Mouse (Mus musculus): ENCODE data around the gene F2. TPM values are rescaled to one million over a fixed set of nuclear protein-coding genes. Genes with fewer than 3 reads are reported as not detected.

Gene F2
- polyA plus RNA-seq, 1 experiment from 2014 or later: 3.7 TPM

GRCm38 (mm10) chr2:91642825-91643415, 6.7 kb upstream of the F2 start:
- Histone ChIP-seq H3K9me3 (ENCODE audit: control insufficient read depth) (no peaks in the 10 kb centered on the region), H3K9ac (ENCODE audit: low read depth, low read length) (no peak overlapping the region), H3K4me2 (replicated peaks; ENCODE audit: low read depth) (no peak overlapping the region), H3K27ac (ENCODE audit: low read depth, low read length) (no peak overlapping the region), H3K4me3 (ENCODE audit: low read depth, low read length) (no peak overlapping the region), H3K4me1 (replicated peaks; ENCODE audit: control insufficient read depth, insufficient read depth, low read length) (no peaks in the 10 kb centered on the region), H3K36me3 (ENCODE audit: control insufficient read depth, insufficient read depth) (peaks cover 47% of the 10 kb centered on the region), H3K27me3 (replicated peaks; ENCODE audit: control insufficient read depth, insufficient read depth, low read length) (no peaks in the 10 kb centered on the region)
- WGBS: 55% methylated on average over 2 of the region's 2 CpGs
- ATAC-seq: no peak
- TF ChIP-seq CTCF (IDR thresholded peaks at IDR 0.05; ENCODE audit: low read depth): no peak

DNA sequence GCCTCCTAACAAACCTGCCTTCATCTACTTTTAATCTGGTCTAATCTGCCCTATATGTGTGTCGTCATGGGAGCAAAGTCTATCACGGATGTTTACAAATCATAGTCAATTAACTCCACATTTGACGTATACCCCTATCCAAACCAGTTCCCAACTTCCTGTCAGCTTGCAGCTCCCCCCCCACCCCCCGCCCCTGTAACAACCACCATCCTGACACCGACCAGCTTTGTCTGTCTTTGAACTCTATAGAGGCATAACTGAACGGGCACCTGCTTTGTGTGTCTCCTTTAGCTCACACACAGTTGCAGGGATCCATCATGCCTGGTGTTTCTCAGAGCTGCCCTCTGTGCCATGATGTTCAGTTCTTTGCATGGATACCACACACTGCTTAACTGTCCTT, 2.7 kb upstream of the F2 start:
- H3K9ac ChIP-seq (ENCODE audit: low read depth, low read length): no peak overlapping the region
- H3K4me1 ChIP-seq (replicated peaks; ENCODE audit: control insufficient read depth, insufficient read depth, low read length): no peaks in the 10 kb centered on the region
- H3K36me3 ChIP-seq (ENCODE audit: control insufficient read depth, insufficient read depth): peaks cover 8% of the 10 kb centered on the region; the same call in 1 of the 2 replicates
- H3K27me3 ChIP-seq (replicated peaks; ENCODE audit: control insufficient read depth, insufficient read depth, low read length): no peaks in the 10 kb centered on the region
- no peaks in the 10 kb centered on the region for H3K9me3 ChIP-seq (ENCODE audit: control insufficient read depth)
- no peak overlapping the region for H3K4me3 ChIP-seq (ENCODE audit: low read depth, low read length)
- H3K27ac ChIP-seq (ENCODE audit: low read depth, low read length): no peak overlapping the region
- ATAC-seq: no peak
- 49% methylated on average over 6 of the region's 6 CpGs for WGBS
- no peak overlapping the region for H3K4me2 ChIP-seq (replicated peaks; ENCODE audit: low read depth)
- no peak for TF ChIP-seq CTCF (IDR thresholded peaks at IDR 0.05; ENCODE audit: low read depth)

DNA sequence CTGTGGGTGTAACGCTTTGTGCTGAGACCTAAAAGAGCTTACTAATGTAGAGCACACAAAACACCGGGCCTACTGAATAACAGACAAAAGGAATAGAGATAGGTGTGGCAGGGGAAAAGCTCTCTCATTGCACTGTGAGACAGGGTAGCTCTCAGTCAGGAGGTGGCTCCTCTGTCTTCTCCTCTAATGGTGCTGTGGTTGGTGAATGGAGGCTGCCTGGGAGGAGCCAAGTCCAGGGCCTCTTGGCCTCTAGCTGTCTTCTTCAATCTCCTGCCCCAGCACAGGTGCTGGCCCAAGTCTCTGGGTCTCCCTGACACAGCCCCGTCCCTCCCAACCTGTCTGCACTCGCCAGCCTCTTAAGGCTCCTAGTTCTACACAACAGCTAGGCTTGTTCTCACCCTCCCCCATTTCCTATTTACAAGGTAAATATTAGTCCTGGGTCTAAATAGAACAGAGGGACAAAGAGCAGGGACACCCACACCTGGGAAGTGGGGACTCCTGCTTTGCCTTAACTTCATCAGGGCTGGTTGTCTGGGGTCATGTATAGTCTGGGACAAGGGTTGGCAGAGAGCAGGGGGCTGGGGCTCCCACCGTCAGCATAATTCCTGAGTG, 619 bp upstream of the F2 start:
- H3K4me1 ChIP-seq (replicated peaks; ENCODE audit: control insufficient read depth, insufficient read depth, low read length): no peaks in the 10 kb centered on the region
- H3K9me3 ChIP-seq (ENCODE audit: control insufficient read depth): no peaks in the 10 kb centered on the region
- no peaks in the 10 kb centered on the region for H3K27me3 ChIP-seq (replicated peaks; ENCODE audit: control insufficient read depth, insufficient read depth, low read length)
- no peak; the same call in 1 of the 2 replicates for ATAC-seq
- H3K27ac ChIP-seq (ENCODE audit: low read depth, low read length): peak overlapping the region; percentile 35; the same call in 1 of the 2 replicates
- no peak overlapping the region for H3K9ac ChIP-seq (ENCODE audit: low read depth, low read length)
- no peak overlapping the region for H3K4me3 ChIP-seq (ENCODE audit: low read depth, low read length)
- no peak for TF ChIP-seq CTCF (IDR thresholded peaks at IDR 0.05; ENCODE audit: low read depth)
- H3K4me2 ChIP-seq (replicated peaks; ENCODE audit: low read depth): no peak overlapping the region
- 59% methylated on average over 5 of the region's 5 CpGs for WGBS
- H3K36me3 ChIP-seq (ENCODE audit: control insufficient read depth, insufficient read depth): no peaks in the 10 kb centered on the region

DNA sequence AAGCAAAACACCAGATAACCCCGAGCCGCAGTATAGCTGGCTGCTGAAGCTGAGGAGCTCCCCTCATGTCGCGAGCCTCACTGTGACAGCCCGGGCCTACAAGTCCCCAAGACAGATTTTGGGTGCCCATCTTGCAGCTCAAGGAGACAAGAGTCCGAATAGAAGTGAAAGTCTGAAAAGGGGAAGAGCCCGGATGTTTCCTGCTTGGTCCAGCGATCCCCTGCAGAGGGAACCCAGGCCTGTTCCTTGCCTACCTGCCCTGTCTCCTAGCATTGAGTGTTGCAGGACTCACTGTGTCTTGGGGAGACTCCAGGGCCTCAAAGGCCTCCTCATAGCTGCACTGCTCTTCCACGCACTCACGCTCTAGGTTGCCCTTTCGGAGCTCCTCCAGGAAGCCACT, 728 bp downstream of the F2 start:
- Histone ChIP-seq H3K4me1 (replicated peaks; ENCODE audit: control insufficient read depth, insufficient read depth, low read length) (no peaks in the 10 kb centered on the region), H3K36me3 (ENCODE audit: control insufficient read depth, insufficient read depth) (no peaks in the 10 kb centered on the region), H3K27me3 (replicated peaks; ENCODE audit: control insufficient read depth, insufficient read depth, low read length) (no peaks in the 10 kb centered on the region), H3K4me3 (ENCODE audit: low read depth, low read length) (no peak overlapping the region), H3K9me3 (ENCODE audit: control insufficient read depth) (no peaks in the 10 kb centered on the region), H3K9ac (ENCODE audit: low read depth, low read length) (no peak overlapping the region), H3K27ac (ENCODE audit: low read depth, low read length) (no peak overlapping the region), H3K4me2 (replicated peaks; ENCODE audit: low read depth) (no peak overlapping the region)
- 87% methylated on average over 11 of the region's 11 CpGs for WGBS
- ATAC-seq: no peak
- TF ChIP-seq CTCF (IDR thresholded peaks at IDR 0.05; ENCODE audit: low read depth): no peak

DNA sequence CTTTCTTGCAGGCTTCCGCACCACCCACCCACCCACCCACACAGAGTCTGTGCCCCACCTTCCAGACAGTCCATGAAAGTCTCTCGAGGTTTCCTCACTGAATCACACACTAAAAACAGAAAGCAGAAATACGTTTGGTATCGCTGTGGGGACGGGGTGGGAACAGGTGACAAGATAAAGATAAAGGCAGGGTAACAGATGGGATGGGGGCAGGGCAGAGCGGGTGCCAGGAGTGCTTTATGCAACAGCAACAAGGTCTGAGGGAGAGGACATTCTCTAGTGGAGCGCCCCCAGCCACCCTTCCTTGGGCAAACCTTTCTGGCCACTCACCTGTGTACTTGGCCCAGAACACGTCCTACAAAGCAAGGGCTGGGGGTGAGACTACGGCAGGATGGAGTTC, 1.4 kb downstream of the F2 start:
- ATAC-seq: no peak
- Histone ChIP-seq H3K9ac (ENCODE audit: low read depth, low read length) (no peak overlapping the region), H3K9me3 (ENCODE audit: control insufficient read depth) (no peaks in the 10 kb centered on the region), H3K4me1 (replicated peaks; ENCODE audit: control insufficient read depth, insufficient read depth, low read length) (no peaks in the 10 kb centered on the region), H3K27ac (ENCODE audit: low read depth, low read length) (no peak overlapping the region), H3K27me3 (replicated peaks; ENCODE audit: control insufficient read depth, insufficient read depth, low read length) (no peaks in the 10 kb centered on the region), H3K4me2 (replicated peaks; ENCODE audit: low read depth) (no peak overlapping the region), H3K4me3 (ENCODE audit: low read depth, low read length) (no peak overlapping the region), H3K36me3 (ENCODE audit: control insufficient read depth, insufficient read depth) (no peaks in the 10 kb centered on the region)
- WGBS: 78% methylated on average over 9 of the region's 9 CpGs
- TF ChIP-seq CTCF (IDR thresholded peaks at IDR 0.05; ENCODE audit: low read depth): no peak

DNA sequence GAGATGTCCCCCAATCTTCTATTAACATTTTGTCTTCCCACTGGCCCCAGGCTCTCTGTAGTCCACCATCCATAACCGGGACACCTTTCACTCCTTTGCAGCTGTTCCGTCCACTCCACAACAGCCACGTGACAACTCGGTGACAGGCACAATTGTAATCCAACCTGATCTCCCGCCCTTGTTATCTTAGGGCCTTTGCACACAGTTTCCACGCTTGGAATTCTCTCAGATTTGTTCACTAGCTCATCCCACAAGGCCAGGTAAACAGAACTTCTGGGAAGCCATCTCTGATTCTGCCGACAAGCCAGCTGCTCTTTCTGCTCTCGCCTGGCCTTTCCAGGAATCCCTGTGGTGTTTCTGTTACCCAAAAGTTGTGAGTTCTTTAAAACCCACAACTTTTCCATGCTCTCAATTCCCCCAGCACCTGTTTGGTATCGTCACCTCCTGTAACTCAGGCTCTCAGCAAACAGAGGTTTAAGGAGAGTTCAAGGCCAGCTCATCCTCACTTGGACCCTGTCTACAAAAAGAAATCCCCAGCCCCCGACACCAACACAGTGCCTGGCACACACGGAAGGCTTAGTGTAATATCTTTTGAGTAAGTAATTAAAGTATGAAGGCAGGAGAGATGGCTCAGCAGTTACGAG, 2.8 kb downstream of the F2 start:
- TF ChIP-seq CTCF (IDR thresholded peaks at IDR 0.05; ENCODE audit: low read depth): no peak
- Histone ChIP-seq H3K4me3 (ENCODE audit: low read depth, low read length) (no peak overlapping the region), H3K27me3 (replicated peaks; ENCODE audit: control insufficient read depth, insufficient read depth, low read length) (no peaks in the 10 kb centered on the region), H3K9me3 (ENCODE audit: control insufficient read depth) (no peaks in the 10 kb centered on the region), H3K4me1 (replicated peaks; ENCODE audit: control insufficient read depth, insufficient read depth, low read length) (no peaks in the 10 kb centered on the region), H3K27ac (ENCODE audit: low read depth, low read length) (no peak overlapping the region), H3K9ac (ENCODE audit: low read depth, low read length) (no peak overlapping the region), H3K36me3 (ENCODE audit: control insufficient read depth, insufficient read depth) (no peaks in the 10 kb centered on the region), H3K4me2 (replicated peaks; ENCODE audit: low read depth) (no peak overlapping the region)
- 52% methylated on average over 12 of the region's 12 CpGs for WGBS
- ATAC-seq: no peak
